Mouse (Mus musculus): ENCODE measurements around the gene Acbd3. TPM values are rescaled to one million over a fixed set of nuclear protein-coding genes. Genes with fewer than 3 reads are reported as not detected.

The Acbd3 gene
- polyA plus RNA-seq, 1 experiment, result 44.8 TPM

GRCm38 (mm10) chr1:180756711-180757110 lies 30.9 kb downstream of the Acbd3 start:
- Histone ChIP-seq H3K9me3 (replicated peaks; ENCODE audit: control insufficient read depth, insufficient read depth, low read length, poor library complexity, severe bottlenecking) (no peaks in the 10 kb centered on the region), H3K9ac (ENCODE audit: low read depth, poor library complexity, severe bottlenecking) (no peak overlapping the region), H3K27ac (ENCODE audit: insufficient read depth, low read length) (no peak overlapping the region), H3K4me1 (ENCODE audit: control insufficient read depth, insufficient read depth, low read length) (peaks cover 2% of the 10 kb centered on the region), H3K36me3 (ENCODE audit: control insufficient read depth, insufficient read depth, low read length, poor library complexity, severe bottlenecking) (peaks cover 13% of the 10 kb centered on the region), H3K4me3 (ENCODE audit: low read depth, low read length) (no peak overlapping the region), H3K27me3 (ENCODE audit: control insufficient read depth, insufficient read depth, low read length, poor library complexity, severe bottlenecking) (no peaks in the 10 kb centered on the region)
- TF ChIP-seq POLR2A (IDR thresholded peaks at IDR 0.05; ENCODE audit: insufficient read depth, low read length) (no peak), EP300 (IDR thresholded peaks at IDR 0.05; ENCODE audit: insufficient read depth, low read depth, low read length) (no peak), CTCF (IDR thresholded peaks at IDR 0.05; ENCODE audit: low read depth, low read length) (no peak)

GRCm38 (mm10) chr1:180757252-180757955 lies 31.6 kb downstream of the Acbd3 start:
- no peak overlapping the region for H3K27ac ChIP-seq (ENCODE audit: insufficient read depth, low read length)
- no peaks in the 10 kb centered on the region for H3K27me3 ChIP-seq (ENCODE audit: control insufficient read depth, insufficient read depth, low read length, poor library complexity, severe bottlenecking)
- H3K36me3 ChIP-seq (ENCODE audit: control insufficient read depth, insufficient read depth, low read length, poor library complexity, severe bottlenecking), result peaks cover 8% of the 10 kb centered on the region
- peaks cover 6% of the 10 kb centered on the region for H3K4me1 ChIP-seq (ENCODE audit: control insufficient read depth, insufficient read depth, low read length)
- H3K4me3 ChIP-seq (ENCODE audit: low read depth, low read length), result no peak overlapping the region
- no peak overlapping the region for H3K9ac ChIP-seq (ENCODE audit: low read depth, poor library complexity, severe bottlenecking)
- H3K9me3 ChIP-seq (replicated peaks; ENCODE audit: control insufficient read depth, insufficient read depth, low read length, poor library complexity, severe bottlenecking), result no peaks in the 10 kb centered on the region
- TF ChIP-seq EP300 (IDR thresholded peaks at IDR 0.05; ENCODE audit: insufficient read depth, low read depth, low read length) (no peak), POLR2A (IDR thresholded peaks at IDR 0.05; ENCODE audit: insufficient read depth, low read length) (no peak), CTCF (IDR thresholded peaks at IDR 0.05; ENCODE audit: low read depth, low read length) (peak; percentile 2)

GRCm38 (mm10) chr1:180757956-180758520 lies 32.2 kb downstream of the Acbd3 start:
- no peak overlapping the region for H3K4me3 ChIP-seq (ENCODE audit: low read depth, low read length)
- no peaks in the 10 kb centered on the region for H3K9me3 ChIP-seq (replicated peaks; ENCODE audit: control insufficient read depth, insufficient read depth, low read length, poor library complexity, severe bottlenecking)
- H3K27ac ChIP-seq (ENCODE audit: insufficient read depth, low read length), result no peak overlapping the region
- no peaks in the 10 kb centered on the region for H3K27me3 ChIP-seq (ENCODE audit: control insufficient read depth, insufficient read depth, low read length, poor library complexity, severe bottlenecking)
- no peak for TF ChIP-seq EP300 (IDR thresholded peaks at IDR 0.05; ENCODE audit: insufficient read depth, low read depth, low read length)
- TF ChIP-seq POLR2A (IDR thresholded peaks at IDR 0.05; ENCODE audit: insufficient read depth, low read length), result no peak
- no peak for TF ChIP-seq CTCF (IDR thresholded peaks at IDR 0.05; ENCODE audit: low read depth, low read length)
- peaks cover 6% of the 10 kb centered on the region for H3K4me1 ChIP-seq (ENCODE audit: control insufficient read depth, insufficient read depth, low read length)
- no peak overlapping the region for H3K9ac ChIP-seq (ENCODE audit: low read depth, poor library complexity, severe bottlenecking)
- peaks cover 4% of the 10 kb centered on the region; the same call in 1 of the 2 replicates for H3K36me3 ChIP-seq (ENCODE audit: control insufficient read depth, insufficient read depth, low read length, poor library complexity, severe bottlenecking)

GRCm38 (mm10) chr1:180762180-180762579 lies 36.3 kb downstream of the Acbd3 start:
- no peak overlapping the region for H3K27ac ChIP-seq (ENCODE audit: insufficient read depth, low read length)
- TF ChIP-seq POLR2A (IDR thresholded peaks at IDR 0.05; ENCODE audit: insufficient read depth, low read length) (no peak), EP300 (IDR thresholded peaks at IDR 0.05; ENCODE audit: insufficient read depth, low read depth, low read length) (0 out of 2 replicates have a peak, but pooled peaks have one; percentile 20), CTCF (IDR thresholded peaks at IDR 0.05; ENCODE audit: low read depth, low read length) (no peak)

GRCm38 (mm10) chr1:180762679-180763078 lies 36.8 kb downstream of the Acbd3 start:
- peaks cover 6% of the 10 kb centered on the region for H3K4me1 ChIP-seq (ENCODE audit: control insufficient read depth, insufficient read depth, low read length)
- H3K9me3 ChIP-seq (replicated peaks; ENCODE audit: control insufficient read depth, insufficient read depth, low read length, poor library complexity, severe bottlenecking), result no peaks in the 10 kb centered on the region
- H3K4me3 ChIP-seq (ENCODE audit: low read depth, low read length), result peak overlapping the region; percentile 45
- peak overlapping the region; percentile 17; the same call in 1 of the 2 replicates for H3K9ac ChIP-seq (ENCODE audit: low read depth, poor library complexity, severe bottlenecking)
- no peaks in the 10 kb centered on the region for H3K27me3 ChIP-seq (ENCODE audit: control insufficient read depth, insufficient read depth, low read length, poor library complexity, severe bottlenecking)
- TF ChIP-seq POLR2A (IDR thresholded peaks at IDR 0.05; ENCODE audit: insufficient read depth, low read length), result no peak
- no peak for TF ChIP-seq EP300 (IDR thresholded peaks at IDR 0.05; ENCODE audit: insufficient read depth, low read depth, low read length)
- no peak for TF ChIP-seq CTCF (IDR thresholded peaks at IDR 0.05; ENCODE audit: low read depth, low read length)
- no peak overlapping the region for H3K27ac ChIP-seq (ENCODE audit: insufficient read depth, low read length)
- no peaks in the 10 kb centered on the region for H3K36me3 ChIP-seq (ENCODE audit: control insufficient read depth, insufficient read depth, low read length, poor library complexity, severe bottlenecking)

More at GRCm38 (mm10) chr1:180762180-180762579, 36.3 kb downstream of the Acbd3 start:
- Histone ChIP-seq H3K36me3 (ENCODE audit: control insufficient read depth, insufficient read depth, low read length, poor library complexity, severe bottlenecking) (no peaks in the 10 kb centered on the region), H3K4me3 (ENCODE audit: low read depth, low read length) (no peak overlapping the region), H3K9ac (ENCODE audit: low read depth, poor library complexity, severe bottlenecking) (no peak overlapping the region), H3K4me1 (ENCODE audit: control insufficient read depth, insufficient read depth, low read length) (peaks cover 6% of the 10 kb centered on the region), H3K27me3 (ENCODE audit: control insufficient read depth, insufficient read depth, low read length, poor library complexity, severe bottlenecking) (no peaks in the 10 kb centered on the region), H3K9me3 (replicated peaks; ENCODE audit: control insufficient read depth, insufficient read depth, low read length, poor library complexity, severe bottlenecking) (no peaks in the 10 kb centered on the region)

GRCm38 (mm10) chr1:180763307-180763706 lies 37.5 kb downstream of the Acbd3 start:
- peaks cover 6% of the 10 kb centered on the region for H3K4me1 ChIP-seq (ENCODE audit: control insufficient read depth, insufficient read depth, low read length)
- peak overlapping the region; percentile 45 for H3K4me3 ChIP-seq (ENCODE audit: low read depth, low read length)
- no peaks in the 10 kb centered on the region for H3K9me3 ChIP-seq (replicated peaks; ENCODE audit: control insufficient read depth, insufficient read depth, low read length, poor library complexity, severe bottlenecking)
- H3K27me3 ChIP-seq (ENCODE audit: control insufficient read depth, insufficient read depth, low read length, poor library complexity, severe bottlenecking), result no peaks in the 10 kb centered on the region
- H3K9ac ChIP-seq (ENCODE audit: low read depth, poor library complexity, severe bottlenecking), result peak overlapping the region; percentile 17; the same call in 1 of the 2 replicates
- H3K36me3 ChIP-seq (ENCODE audit: control insufficient read depth, insufficient read depth, low read length, poor library complexity, severe bottlenecking), result no peaks in the 10 kb centered on the region
- no peak overlapping the region for H3K27ac ChIP-seq (ENCODE audit: insufficient read depth, low read length)
- no peak for TF ChIP-seq EP300 (IDR thresholded peaks at IDR 0.05; ENCODE audit: insufficient read depth, low read depth, low read length)
- TF ChIP-seq CTCF (IDR thresholded peaks at IDR 0.05; ENCODE audit: low read depth, low read length), result no peak
- TF ChIP-seq POLR2A (IDR thresholded peaks at IDR 0.05; ENCODE audit: insufficient read depth, low read length), result no peak

Data from ES-Bruce4 (cell line).